Mouse (Mus musculus): ENCODE measurements around the gene Smyd4. TPM values are rescaled to one million over a fixed set of nuclear protein-coding genes. Genes with fewer than 3 reads are reported as not detected.

Gene Smyd4
- polyA plus RNA-seq (2016; fragmentation: Nextera tagmentation; extraction: Ambion mirVana), result 14.6 and 17.4 TPM in 2 replicates

DNA sequence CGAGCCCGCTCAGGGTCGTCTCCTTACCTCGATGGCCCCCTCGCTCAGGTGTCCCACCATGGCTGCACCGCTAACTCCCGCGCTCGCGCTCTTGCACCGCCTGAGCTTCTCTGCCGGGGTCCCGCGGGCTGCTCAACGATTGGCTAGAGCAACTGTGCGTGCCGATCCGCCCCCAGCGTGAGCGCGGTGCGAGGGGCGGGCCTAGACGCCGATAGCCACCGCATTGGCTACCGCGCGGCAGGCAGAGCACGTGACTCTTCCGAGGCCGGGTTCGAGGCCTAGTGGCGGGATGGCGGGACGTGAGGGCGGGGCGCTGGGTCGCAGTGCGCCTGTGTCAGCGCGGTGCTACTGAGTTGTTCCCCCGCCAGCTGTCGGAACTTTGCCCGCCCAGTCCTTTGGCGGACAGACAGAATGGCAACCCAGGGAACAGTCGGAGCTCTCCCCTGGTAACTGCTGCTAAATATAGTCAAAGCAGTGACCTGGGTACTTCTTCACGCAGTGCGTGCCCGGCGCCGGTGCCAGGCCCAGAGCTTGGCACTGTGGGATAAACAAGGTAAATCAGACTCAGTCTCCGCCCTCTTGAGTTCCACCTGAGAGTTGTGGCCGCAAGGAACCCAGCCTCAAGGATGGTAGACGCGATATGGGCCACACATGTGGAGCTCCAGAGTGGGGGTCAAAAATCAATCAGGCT, at the start of gene Smyd4, which contains the start of gene Rpa1:
TSS of gene Smyd4 (plus strand) at position 235 of the 691 bp plus-strand sequence.
TSS of gene Rpa1 (minus strand) at position 126 of the 691 bp plus-strand sequence.
- Histone ChIP-seq H3K27me3 (ENCODE audit: insufficient read depth, poor library complexity, severe bottlenecking) (no peaks in the 10 kb centered on the region), H3K27ac (peak within 1 kb of the TSS; percentile 90), H3K4me1 (replicated peaks) (peaks cover 26% of the 10 kb centered on the region), H3K9me3 (no peaks in the 10 kb centered on the region), H3K4me3 (peak within 1 kb of the TSS; percentile 86), H3K36me3 (peaks cover 12% of the 10 kb centered on the region)
- under 1% methylated on average over 56 of the region's 56 CpGs for WGBS
- DNase-seq (ENCODE audit: low spot score), result peak; percentile 97

DNA sequence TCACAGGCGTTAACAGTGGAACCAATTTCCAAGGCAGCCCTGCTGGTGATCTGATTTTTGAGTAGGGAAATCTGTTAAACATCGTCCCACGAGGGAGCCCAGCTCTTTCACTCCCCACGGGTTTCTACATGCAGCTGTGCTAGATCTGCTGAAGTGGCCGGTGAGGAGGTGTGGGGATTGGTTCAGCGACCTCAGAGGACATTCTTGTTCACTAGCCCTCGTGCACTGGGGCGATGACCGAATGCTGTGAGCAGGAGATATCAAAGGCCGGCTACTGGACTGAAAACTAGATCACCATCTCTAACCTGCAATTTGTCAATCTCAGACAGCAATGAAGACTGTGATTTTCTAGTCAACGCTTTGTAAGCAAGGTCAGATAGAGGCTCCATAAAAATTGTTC, 49.7 kb upstream of the Smyd4 start:
- WGBS, result 57% methylated on average over 11 of the region's 11 CpGs

DNA sequence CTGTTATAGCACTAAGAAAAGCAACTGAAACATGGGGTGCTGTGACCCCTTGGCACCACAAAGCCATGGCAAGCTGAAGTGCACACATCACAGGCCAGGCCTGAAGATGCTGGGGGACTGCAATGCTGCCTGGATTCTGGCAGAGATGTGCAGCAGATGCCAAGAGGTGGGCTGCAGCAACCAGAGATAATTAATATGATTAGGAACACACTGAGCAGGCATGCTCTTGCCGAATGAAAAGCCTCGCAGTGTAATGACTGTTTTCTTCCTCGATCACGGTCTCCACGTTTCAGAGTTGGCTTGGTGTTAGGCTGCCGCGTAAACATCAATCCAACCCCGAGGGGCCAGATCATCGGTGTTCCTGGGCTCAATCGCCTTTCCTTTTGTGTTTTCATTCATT, 48.4 kb upstream of the Smyd4 start:
- WGBS, result 88% methylated on average over 10 of the region's 10 CpGs
- Histone ChIP-seq H3K4me1 (replicated peaks) (peaks cover 13% of the 10 kb centered on the region; the same call in 1 of the 2 replicates), H3K9me3 (no peaks in the 10 kb centered on the region), H3K4me3 (no peak overlapping the region), H3K27ac (no peak overlapping the region), H3K36me3 (peaks cover 53% of the 10 kb centered on the region), H3K27me3 (ENCODE audit: insufficient read depth, poor library complexity, severe bottlenecking) (0 out of 2 replicates have a peak, but pooled peaks cover 4% of the 10 kb centered on the region)
- DNase-seq (ENCODE audit: low spot score), result no peak

More for the DNA sequence above, 49.7 kb upstream of the Smyd4 start:
- no peaks in the 10 kb centered on the region for H3K9me3 ChIP-seq
- H3K36me3 ChIP-seq, result peaks cover 43% of the 10 kb centered on the region
- H3K4me1 ChIP-seq (replicated peaks), result peaks cover 21% of the 10 kb centered on the region; the same call in 1 of the 2 replicates
- H3K27me3 ChIP-seq (ENCODE audit: insufficient read depth, poor library complexity, severe bottlenecking), result peaks cover 13% of the 10 kb centered on the region
- H3K4me3 ChIP-seq, result no peak overlapping the region
- DNase-seq (ENCODE audit: low spot score), result no peak
- no peak overlapping the region for H3K27ac ChIP-seq

DNA sequence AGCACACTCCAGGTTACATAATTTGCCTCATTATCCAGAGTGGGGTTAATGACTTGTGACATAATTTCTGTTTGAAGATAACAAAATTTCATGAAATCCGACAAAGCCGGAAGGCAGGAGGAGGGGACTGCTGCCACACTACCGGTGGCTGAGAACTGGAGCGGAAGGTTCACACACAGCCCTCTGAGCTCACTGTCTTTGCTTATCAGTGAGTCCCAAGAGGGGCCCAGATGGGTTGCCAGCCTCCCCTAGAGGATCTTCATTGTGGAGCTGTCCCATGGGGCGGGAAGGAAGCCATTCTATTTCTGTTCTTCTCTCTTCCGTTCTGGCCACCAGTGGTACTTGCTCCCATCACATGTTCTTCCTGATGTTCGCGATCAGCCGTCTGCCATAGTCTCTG, 47.3 kb upstream of the Smyd4 start:
- no peak overlapping the region for H3K27ac ChIP-seq
- H3K4me3 ChIP-seq, result no peak overlapping the region
- H3K4me1 ChIP-seq (replicated peaks), result peaks cover 13% of the 10 kb centered on the region; the same call in 1 of the 2 replicates
- peaks cover 64% of the 10 kb centered on the region for H3K36me3 ChIP-seq
- 90% methylated on average over 9 of the region's 9 CpGs for WGBS
- no peaks in the 10 kb centered on the region for H3K9me3 ChIP-seq
- H3K27me3 ChIP-seq (ENCODE audit: insufficient read depth, poor library complexity, severe bottlenecking), result no peaks in the 10 kb centered on the region
- DNase-seq (ENCODE audit: low spot score), result no peak

DNA sequence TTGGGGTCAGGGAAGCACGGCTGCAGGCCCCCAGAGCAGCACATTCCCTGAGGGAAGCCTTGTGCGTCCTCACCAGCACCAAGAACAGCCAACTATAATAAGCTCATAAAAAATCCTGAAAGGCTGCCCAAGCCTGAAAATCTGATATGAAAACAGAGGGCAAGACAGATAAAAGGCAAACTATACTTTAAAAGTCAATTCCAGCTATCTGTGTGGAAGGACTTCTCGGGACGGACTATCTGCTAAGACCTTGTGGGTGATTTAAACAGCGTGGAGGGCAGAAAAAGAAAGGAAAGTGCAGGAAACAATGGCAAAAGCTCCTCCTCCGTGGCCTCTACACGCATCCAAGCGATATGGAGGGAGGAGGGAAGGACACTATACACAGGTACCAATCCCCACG, 43.4 kb upstream of the Smyd4 start:
- H3K9me3 ChIP-seq, result no peaks in the 10 kb centered on the region
- H3K4me1 ChIP-seq (replicated peaks), result peaks cover under 1% of the 10 kb centered on the region; the same call in 1 of the 2 replicates
- peaks cover 97% of the 10 kb centered on the region for H3K36me3 ChIP-seq
- DNase-seq (ENCODE audit: low spot score), result no peak
- no peaks in the 10 kb centered on the region for H3K27me3 ChIP-seq (ENCODE audit: insufficient read depth, poor library complexity, severe bottlenecking)
- H3K4me3 ChIP-seq, result no peak overlapping the region
- no peak overlapping the region for H3K27ac ChIP-seq
- 91% methylated on average over 9 of the region's 9 CpGs for WGBS

DNA sequence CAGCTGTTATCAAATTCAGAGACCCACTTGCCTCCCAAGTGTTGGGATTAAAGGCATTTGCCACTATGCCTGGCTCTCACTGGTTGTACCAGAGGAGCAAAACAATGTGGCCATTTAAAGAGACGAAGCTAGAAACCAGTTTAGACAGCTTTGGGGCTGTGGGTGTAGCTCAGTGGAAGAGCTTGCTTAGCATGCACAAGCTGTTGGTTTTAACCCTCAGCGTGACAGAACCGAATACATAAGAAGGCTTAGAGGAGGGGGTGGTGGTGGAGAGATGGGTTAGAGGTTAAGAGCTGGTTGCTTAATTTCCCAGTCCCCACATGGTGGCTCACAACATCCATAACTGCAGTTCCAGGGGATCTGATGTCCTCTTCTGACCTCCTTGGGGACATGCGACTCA, 39.6 kb upstream of the Smyd4 start:
- H3K27ac ChIP-seq, result no peak overlapping the region
- DNase-seq (ENCODE audit: low spot score), result no peak

DNA sequence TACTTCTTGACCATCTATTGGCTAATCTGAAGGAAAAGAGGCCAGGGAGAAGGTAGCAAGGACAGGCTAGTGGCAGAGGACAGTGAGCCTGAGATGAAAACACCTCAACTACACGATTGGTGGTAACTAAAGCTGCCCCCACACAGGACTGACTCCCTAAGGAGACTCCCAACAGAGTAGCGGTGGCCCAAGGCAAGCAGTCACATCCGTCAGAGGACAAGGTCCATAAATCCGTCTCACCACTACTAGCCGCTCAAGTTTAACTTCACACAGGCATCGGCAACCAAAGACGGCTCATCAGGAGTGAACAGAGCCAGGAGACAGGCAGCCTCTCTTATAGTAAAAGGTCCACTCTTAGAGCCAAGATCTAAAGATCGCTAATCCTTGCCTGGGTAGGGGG, 37.4 kb upstream of the Smyd4 start:
- DNase-seq (ENCODE audit: low spot score), result no peak
- WGBS, result 89% methylated on average over 8 of the region's 8 CpGs
- H3K4me1 ChIP-seq (replicated peaks), result no peaks in the 10 kb centered on the region
- peaks cover 98% of the 10 kb centered on the region for H3K36me3 ChIP-seq
- H3K4me3 ChIP-seq, result no peak overlapping the region
- no peaks in the 10 kb centered on the region for H3K27me3 ChIP-seq (ENCODE audit: insufficient read depth, poor library complexity, severe bottlenecking)
- H3K27ac ChIP-seq, result no peak overlapping the region
- H3K9me3 ChIP-seq, result no peaks in the 10 kb centered on the region

More for the DNA sequence above, 39.6 kb upstream of the Smyd4 start:
- H3K4me1 ChIP-seq (replicated peaks), result no peaks in the 10 kb centered on the region
- no peak overlapping the region for H3K4me3 ChIP-seq
- H3K27me3 ChIP-seq (ENCODE audit: insufficient read depth, poor library complexity, severe bottlenecking), result no peaks in the 10 kb centered on the region
- no peaks in the 10 kb centered on the region for H3K9me3 ChIP-seq
- 89% methylated on average over 4 of the region's 4 CpGs for WGBS
- peaks cover 97% of the 10 kb centered on the region for H3K36me3 ChIP-seq

DNA sequence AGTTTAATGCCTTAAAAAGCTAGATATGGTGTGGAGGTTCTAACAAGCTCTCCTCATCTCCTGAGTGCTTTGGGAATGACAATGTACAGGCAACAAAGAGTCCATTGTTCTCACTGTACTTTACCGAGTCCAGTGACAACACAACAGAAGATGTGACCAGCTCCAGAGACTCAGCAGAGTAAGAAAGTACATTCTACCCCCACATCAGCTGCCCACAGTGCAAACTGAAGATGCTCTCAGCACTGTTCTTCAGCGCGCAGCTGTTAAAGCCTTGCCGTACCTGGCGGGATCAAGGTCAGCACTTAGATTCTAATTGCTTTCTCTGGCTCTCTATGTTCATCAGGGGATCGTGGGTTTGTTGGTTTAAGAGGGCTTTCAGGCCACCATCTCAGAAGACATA, 36.5 kb upstream of the Smyd4 start:
- Histone ChIP-seq H3K4me3 (no peak overlapping the region), H3K9me3 (no peaks in the 10 kb centered on the region), H3K27ac (no peak overlapping the region), H3K4me1 (replicated peaks) (no peaks in the 10 kb centered on the region), H3K27me3 (ENCODE audit: insufficient read depth, poor library complexity, severe bottlenecking) (no peaks in the 10 kb centered on the region), H3K36me3 (peaks cover 97% of the 10 kb centered on the region)
- 90% methylated on average over 6 of the region's 6 CpGs for WGBS
- no peak for DNase-seq (ENCODE audit: low spot score)

DNA sequence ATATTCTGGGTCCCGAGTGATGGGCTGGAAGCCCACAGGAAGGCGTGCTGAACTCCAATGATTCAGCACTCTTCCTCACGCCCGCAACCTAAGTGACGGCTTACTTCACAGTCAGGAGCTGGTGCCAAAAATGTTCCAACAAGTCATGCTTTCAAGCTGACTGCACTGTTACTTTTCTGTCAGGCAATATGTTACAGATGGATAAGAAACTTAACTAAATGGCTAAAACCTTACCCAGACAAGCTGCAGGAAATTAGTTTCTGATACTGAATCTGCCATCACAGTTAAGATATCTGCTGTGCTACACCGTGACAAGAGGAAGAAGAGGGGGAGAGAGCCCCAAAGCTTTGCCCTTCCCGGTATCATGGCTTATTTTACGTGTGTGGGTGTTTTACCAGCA, 34.4 kb upstream of the Smyd4 start:
- 91% methylated on average over 8 of the region's 8 CpGs for WGBS
- peaks cover 94% of the 10 kb centered on the region for H3K36me3 ChIP-seq
- H3K27ac ChIP-seq, result no peak overlapping the region
- H3K9me3 ChIP-seq, result no peaks in the 10 kb centered on the region
- H3K27me3 ChIP-seq (ENCODE audit: insufficient read depth, poor library complexity, severe bottlenecking), result no peaks in the 10 kb centered on the region
- H3K4me1 ChIP-seq (replicated peaks), result 0 out of 2 replicates have a peak, but pooled peaks cover 2% of the 10 kb centered on the region
- DNase-seq (ENCODE audit: low spot score), result no peak
- no peak overlapping the region for H3K4me3 ChIP-seq

DNA sequence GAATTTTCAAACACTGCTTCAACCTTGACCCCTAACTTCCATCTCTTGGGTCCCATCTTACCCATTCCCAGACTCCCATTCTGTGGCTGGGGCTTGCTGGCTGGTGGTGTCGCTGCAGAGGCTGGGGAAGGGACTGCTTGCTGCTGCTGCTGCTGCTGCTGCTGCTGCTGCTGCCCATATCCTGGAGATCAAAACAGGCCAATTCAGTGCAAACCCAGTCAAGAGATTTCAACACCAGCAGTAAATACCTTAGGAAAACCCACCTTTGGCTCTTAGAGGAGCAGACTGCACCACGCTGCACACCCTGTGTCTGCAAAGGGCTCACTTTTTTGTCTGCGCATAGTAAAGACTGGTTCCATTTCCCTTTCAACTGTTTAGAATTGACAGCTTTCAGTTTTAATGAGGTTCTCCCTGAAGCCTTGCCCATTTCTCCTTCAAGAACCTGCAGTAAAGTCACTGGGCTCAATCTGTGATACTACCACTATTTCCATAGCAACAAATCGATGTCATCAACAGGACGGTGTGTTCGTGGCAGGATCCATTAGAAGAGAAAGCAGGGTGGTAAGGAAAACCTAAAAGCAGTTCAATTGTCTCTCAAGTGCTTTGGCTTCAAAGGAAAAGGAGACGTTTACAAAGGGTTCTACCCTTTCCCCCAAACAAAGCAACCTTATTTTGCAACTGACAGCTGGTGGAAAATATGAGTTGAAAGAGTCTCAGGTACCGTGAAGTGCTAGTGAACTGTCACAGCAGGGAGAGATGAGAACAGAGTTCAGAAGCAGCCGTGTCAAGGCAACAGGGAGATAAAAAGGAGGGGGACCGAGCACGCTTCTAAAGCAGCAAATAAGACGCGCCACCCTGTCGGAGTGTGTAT, 29.6 kb upstream of the Smyd4 start:
- no peak for DNase-seq (ENCODE audit: low spot score)

DNA sequence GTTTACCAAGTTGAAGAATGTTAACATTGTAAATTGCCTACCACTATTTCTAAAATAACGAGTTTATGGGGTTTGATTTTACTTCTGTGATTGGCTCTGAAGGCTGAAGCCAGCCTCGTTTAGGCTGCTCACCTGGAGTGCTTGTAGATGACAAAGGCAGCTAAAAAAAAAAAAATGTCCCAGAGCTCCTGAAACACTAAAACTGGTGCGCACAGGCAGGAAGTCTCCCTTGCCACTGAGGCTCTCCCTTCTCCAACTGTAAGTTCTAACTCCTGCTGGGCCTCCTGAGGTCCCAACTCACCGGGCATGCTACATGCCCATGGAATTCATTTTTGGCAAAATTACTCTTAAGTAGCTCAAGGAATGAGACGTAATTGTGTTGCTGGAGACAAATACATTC, 29.0 kb upstream of the Smyd4 start:
- WGBS, result 80% methylated on average over 5 of the region's 5 CpGs
- peaks cover 55% of the 10 kb centered on the region for H3K36me3 ChIP-seq

More for the DNA sequence above, 29.6 kb upstream of the Smyd4 start:
- 0 out of 2 replicates have a peak, but pooled peaks cover 14% of the 10 kb centered on the region for H3K4me1 ChIP-seq (replicated peaks)
- no peak overlapping the region for H3K27ac ChIP-seq
- H3K36me3 ChIP-seq, result peaks cover 58% of the 10 kb centered on the region
- 76% methylated on average over 14 of the region's 14 CpGs for WGBS
- H3K27me3 ChIP-seq (ENCODE audit: insufficient read depth, poor library complexity, severe bottlenecking), result no peaks in the 10 kb centered on the region
- no peak overlapping the region for H3K4me3 ChIP-seq
- H3K9me3 ChIP-seq, result no peaks in the 10 kb centered on the region

DNA sequence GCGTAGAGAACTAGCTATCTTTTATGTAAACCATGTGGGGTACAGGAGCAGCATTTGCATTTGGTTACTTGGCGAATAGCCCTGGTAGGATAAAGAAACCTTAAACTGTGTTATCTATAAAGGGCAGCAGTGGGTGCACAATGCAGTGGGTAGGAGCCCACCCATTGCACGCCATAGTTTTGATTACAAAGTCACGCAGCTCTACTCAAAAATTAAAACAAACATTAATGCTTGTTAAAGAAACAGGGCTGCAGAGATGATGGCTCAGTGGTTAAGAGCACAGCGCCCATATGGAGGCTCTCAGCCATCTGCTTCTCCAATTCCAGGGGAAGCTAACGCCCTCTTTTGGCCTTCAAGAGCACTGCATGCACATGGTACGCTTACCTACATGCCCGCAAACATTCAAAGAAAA, 24.9 kb upstream of the Smyd4 start:
- Histone ChIP-seq H3K27me3 (ENCODE audit: insufficient read depth, poor library complexity, severe bottlenecking) (no peaks in the 10 kb centered on the region), H3K36me3 (peaks cover 52% of the 10 kb centered on the region), H3K27ac (no peak overlapping the region), H3K9me3 (no peaks in the 10 kb centered on the region), H3K4me3 (no peak overlapping the region), H3K4me1 (replicated peaks) (0 out of 2 replicates have a peak, but pooled peaks cover 14% of the 10 kb centered on the region)
- WGBS, result 83% methylated on average over 8 of the region's 8 CpGs
- no peak for DNase-seq (ENCODE audit: low spot score)

More for the DNA sequence above, 29.0 kb upstream of the Smyd4 start:
- no peaks in the 10 kb centered on the region for H3K9me3 ChIP-seq
- 0 out of 2 replicates have a peak, but pooled peaks cover 14% of the 10 kb centered on the region for H3K4me1 ChIP-seq (replicated peaks)
- H3K4me3 ChIP-seq, result no peak overlapping the region
- no peaks in the 10 kb centered on the region for H3K27me3 ChIP-seq (ENCODE audit: insufficient read depth, poor library complexity, severe bottlenecking)
- DNase-seq (ENCODE audit: low spot score), result no peak
- no peak overlapping the region for H3K27ac ChIP-seq

DNA sequence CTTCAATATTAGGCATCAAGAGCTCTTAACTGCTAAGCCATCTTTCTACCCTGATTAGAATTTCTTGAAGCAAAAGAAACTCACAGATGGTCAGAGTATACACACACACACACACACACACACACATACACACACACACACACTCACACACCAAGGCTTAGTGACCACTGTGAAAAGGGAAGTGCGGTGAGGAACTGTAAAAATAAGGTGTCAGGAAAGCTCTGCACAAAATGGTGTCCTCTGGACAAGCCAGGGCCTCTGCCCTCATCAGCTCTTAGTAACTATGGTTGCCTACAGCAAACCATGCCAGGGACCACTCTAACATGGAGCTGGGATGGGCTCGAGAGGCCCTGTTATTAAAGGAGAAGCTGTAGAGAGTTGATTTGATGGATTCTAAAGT, 23.8 kb upstream of the Smyd4 start:
- H3K36me3 ChIP-seq, result peaks cover 56% of the 10 kb centered on the region
- H3K4me1 ChIP-seq (replicated peaks), result 0 out of 2 replicates have a peak, but pooled peaks cover 7% of the 10 kb centered on the region
- 94% methylated on average over 2 of the region's 2 CpGs for whole genome bisulfite sequencing
- H3K9me3 ChIP-seq, result no peaks in the 10 kb centered on the region
- H3K27me3 ChIP-seq (ENCODE audit: insufficient read depth, poor library complexity, severe bottlenecking), result no peaks in the 10 kb centered on the region
- no peak overlapping the region for H3K4me3 ChIP-seq
- H3K27ac ChIP-seq, result no peak overlapping the region
- no peak for DNase-seq (ENCODE audit: low spot score)
